Mouse (Mus musculus) forebrain, embryonic 15.5 days (tissue): Measurements from ENCODE around the gene Tspan9. TPM values are rescaled to one million over a fixed set of nuclear protein-coding genes. Genes with fewer than 3 reads are reported as not detected.

ENCODE experiments used
- ATAC-seq: fragments of 200-750 bp; cut with Nextera tagmentation; replicated peaks from 2 replicates; pipeline ENCODE4 v1.8.0; 2017; ENCODE audit warnings: mild to moderate bottlenecking, moderate TSS enrichment, moderate library complexity
- H3K27ac ChIP-seq: fragments of 300-500 bp; sonication (generic); replicated peaks from 2 replicates; pipeline ENCODE4 v1.5.1; 2015; ENCODE audit warnings: mild to moderate bottlenecking, inconsistent platforms
- H3K27me3 ChIP-seq: fragments of 300-500 bp; sonication (generic); 2 replicates; pipeline ENCODE4 v1.6.1; 2015; ENCODE audit warnings: inconsistent platforms
- H3K36me3 ChIP-seq: fragments of 300-500 bp; sonication (generic); 2 replicates; pipeline ENCODE4 v1.6.1; 2015; ENCODE audit warnings: mild to moderate bottlenecking, inconsistent platforms
- H3K4me1 ChIP-seq: fragments of 300-500 bp; sonication (generic); 2 replicates; pipeline ENCODE4 v1.6.1; 2015; ENCODE audit warnings: inconsistent platforms
- H3K4me2 ChIP-seq: fragments of 300-500 bp; sonication (generic); replicated peaks from 2 replicates; pipeline ENCODE4 v1.6.1; 2015; ENCODE audit warnings: mild to moderate bottlenecking, inconsistent platforms
- H3K4me3 ChIP-seq: fragments of 300-500 bp; sonication (generic); 2 replicates; pipeline ENCODE4 v1.5.1; 2015; ENCODE audit warnings: mild to moderate bottlenecking, inconsistent platforms
- H3K9ac ChIP-seq: fragments of 300-500 bp; sonication (generic); replicated peaks from 2 replicates; pipeline ENCODE4 v1.6.1; 2015; ENCODE audit warnings: mild to moderate bottlenecking, inconsistent platforms
- H3K9me3 ChIP-seq: fragments of 300-500 bp; sonication (generic); 2 replicates; pipeline ENCODE4 v1.6.1; 2016; ENCODE audit warnings: inconsistent platforms
- WGBS: fragments of 180-500 bp; shearing (Covaris S2); methylation state at CpG from one replicate; pipeline ENCODE4 v1.1.7; 2015; ENCODE audit warnings: mixed read lengths; 5-methylcytosine and 5-hydroxymethylcytosine counted together
- polyA plus RNA-seq: library from polyadenylated mRNA; unstranded; fragments of >200 nt; fragmentation: Nextera tagmentation; extraction: Ambion mirVana; gene quantifications from 2 replicates; pipeline ENCODE4 v1.2.1, GENCODE M21; 2015

The Tspan9 gene
- polyA plus RNA-seq, 1 experiment from 2014 or later = 45.9 TPM

GRCm38 (mm10) chr6:128029517-128030348 is 113.7 kb downstream of the Tspan9 start:
- Histone ChIP-seq H3K4me2 (0 out of 2 replicates have a peak overlapping the region, but pooled peaks have one; percentile 14), H3K4me3 (no peak overlapping the region), H3K9me3 (no peaks in the 10 kb centered on the region), H3K4me1 (peaks cover 38% of the 10 kb centered on the region), H3K27me3 (peaks cover 16% of the 10 kb centered on the region), H3K36me3 (no peaks in the 10 kb centered on the region), H3K27ac (0 out of 2 replicates have a peak overlapping the region, but pooled peaks have one; percentile 11), H3K9ac (no peak overlapping the region)
- 84% methylated on average over 9 of the region's 9 CpGs for WGBS
- ATAC-seq = no peak

GRCm38 (mm10) chr6:128028116-128028940 is 115.1 kb downstream of the Tspan9 start:
- WGBS = 11% methylated on average over 10 of the region's 10 CpGs
- Histone ChIP-seq H3K9ac (peak overlapping the region; percentile 10; the same call in 1 of the 2 replicates), H3K4me3 (no peak overlapping the region), H3K27ac (0 out of 2 replicates have a peak overlapping the region, but pooled peaks have one; percentile 19), H3K27me3 (peaks cover 7% of the 10 kb centered on the region), H3K36me3 (no peaks in the 10 kb centered on the region), H3K4me2 (no peak overlapping the region), H3K4me1 (peaks cover 25% of the 10 kb centered on the region), H3K9me3 (no peaks in the 10 kb centered on the region)
- no peak for ATAC-seq

- H3K4me3 ChIP-seq = no peak overlapping the region
- H3K27ac ChIP-seq = no peak overlapping the region
- peaks cover 7% of the 10 kb centered on the region for H3K27me3 ChIP-seq
- 85% methylated on average over 8 of the region's 8 CpGs for WGBS
- no peaks in the 10 kb centered on the region for H3K9me3 ChIP-seq
- H3K36me3 ChIP-seq = no peaks in the 10 kb centered on the region
- H3K9ac ChIP-seq = no peak overlapping the region
- no peak overlapping the region for H3K4me2 ChIP-seq
- peaks cover 27% of the 10 kb centered on the region for H3K4me1 ChIP-seq
- ATAC-seq = no peak
These were observed 117.4 kb downstream of the Tspan9 start for GRCm38 (mm10) chr6:128025997-128026396.

- Histone ChIP-seq H3K4me3 (no peak overlapping the region), H3K27ac (no peak overlapping the region), H3K4me2 (no peak overlapping the region), H3K36me3 (no peaks in the 10 kb centered on the region), H3K9me3 (no peaks in the 10 kb centered on the region), H3K27me3 (peaks cover 7% of the 10 kb centered on the region), H3K4me1 (peaks cover 27% of the 10 kb centered on the region), H3K9ac (no peak overlapping the region)
- no peak for ATAC-seq
- WGBS = 83% methylated on average over 13 of the region's 13 CpGs
These were observed 117.8 kb downstream of the Tspan9 start for GRCm38 (mm10) chr6:128025581-128025980.

GRCm38 (mm10) chr6:128022207-128022606 is 121.2 kb downstream of the Tspan9 start:
- ATAC-seq = no peak
- no peaks in the 10 kb centered on the region for H3K36me3 ChIP-seq
- peaks cover 11% of the 10 kb centered on the region for H3K27me3 ChIP-seq
- H3K4me2 ChIP-seq = no peak overlapping the region
- no peak overlapping the region for H3K4me3 ChIP-seq
- peak overlapping the region; percentile 56; the same call in 1 of the 2 replicates for H3K27ac ChIP-seq
- no peak overlapping the region for H3K9ac ChIP-seq
- 45% methylated on average over 6 of the region's 6 CpGs for WGBS
- H3K4me1 ChIP-seq = peaks cover 23% of the 10 kb centered on the region
- H3K9me3 ChIP-seq = no peaks in the 10 kb centered on the region

GRCm38 (mm10) chr6:128021931-128022202 is 121.5 kb downstream of the Tspan9 start:
- no peak overlapping the region for H3K4me2 ChIP-seq
- H3K27ac ChIP-seq = peak overlapping the region; percentile 56
- H3K4me1 ChIP-seq = peaks cover 23% of the 10 kb centered on the region
- peaks cover 11% of the 10 kb centered on the region for H3K27me3 ChIP-seq
- 0 out of 2 replicates have a peak, but pooled peaks have one; percentile 14 for ATAC-seq
- no peaks in the 10 kb centered on the region for H3K36me3 ChIP-seq
- WGBS = 66% methylated on average over 5 of the region's 5 CpGs
- no peak overlapping the region for H3K4me3 ChIP-seq
- no peak overlapping the region for H3K9ac ChIP-seq
- H3K9me3 ChIP-seq = no peaks in the 10 kb centered on the region

GRCm38 (mm10) chr6:128021106-128021930 is 122.1 kb downstream of the Tspan9 start:
- Histone ChIP-seq H3K36me3 (no peaks in the 10 kb centered on the region), H3K4me1 (peaks cover 23% of the 10 kb centered on the region), H3K4me3 (no peak overlapping the region), H3K9ac (no peak overlapping the region), H3K27ac (peak overlapping the region; percentile 71), H3K27me3 (peaks cover 11% of the 10 kb centered on the region), H3K9me3 (no peaks in the 10 kb centered on the region), H3K4me2 (no peak overlapping the region)
- ATAC-seq = peak; percentile 29; the same call in 1 of the 2 replicates
- WGBS = 25% methylated on average over 8 of the region's 10 CpGs

- H3K4me2 ChIP-seq = peak overlapping the region; percentile 7; the same call in 1 of the 2 replicates
- H3K4me3 ChIP-seq = no peak overlapping the region
- peak; percentile 83 for ATAC-seq
- WGBS = 7% methylated on average over 8 of the region's 8 CpGs
- H3K9me3 ChIP-seq = no peaks in the 10 kb centered on the region
- peak overlapping the region; percentile 71 for H3K27ac ChIP-seq
- peaks cover 23% of the 10 kb centered on the region for H3K4me1 ChIP-seq
- peaks cover 11% of the 10 kb centered on the region for H3K27me3 ChIP-seq
- no peak overlapping the region for H3K9ac ChIP-seq
- H3K36me3 ChIP-seq = no peaks in the 10 kb centered on the region
These were observed 122.8 kb downstream of the Tspan9 start for GRCm38 (mm10) chr6:128020521-128021057.

GRCm38 (mm10) chr6:128020053-128020452 is 123.3 kb downstream of the Tspan9 start:
- 21% methylated on average over 4 of the region's 4 CpGs for WGBS
- no peaks in the 10 kb centered on the region for H3K36me3 ChIP-seq
- no peak overlapping the region for H3K4me3 ChIP-seq
- H3K9me3 ChIP-seq = no peaks in the 10 kb centered on the region
- no peak overlapping the region for H3K9ac ChIP-seq
- peaks cover 23% of the 10 kb centered on the region for H3K4me1 ChIP-seq
- peak; percentile 59 for ATAC-seq
- H3K27me3 ChIP-seq = peaks cover 11% of the 10 kb centered on the region
- H3K27ac ChIP-seq = peak overlapping the region; percentile 71
- H3K4me2 ChIP-seq = 0 out of 2 replicates have a peak overlapping the region, but pooled peaks have one; percentile 7

GRCm38 (mm10) chr6:128019119-128019518 is 124.3 kb downstream of the Tspan9 start:
- no peak for ATAC-seq
- 91% methylated on average over 7 of the region's 7 CpGs for WGBS

GRCm38 (mm10) chr6:128015304-128015703 is 128.1 kb downstream of the Tspan9 start:
- no peak for ATAC-seq
- Histone ChIP-seq H3K27me3 (peaks cover 4% of the 10 kb centered on the region; the same call in 1 of the 2 replicates), H3K4me3 (no peak overlapping the region), H3K4me2 (no peak overlapping the region), H3K4me1 (peaks cover 12% of the 10 kb centered on the region), H3K9ac (no peak overlapping the region), H3K27ac (no peak overlapping the region), H3K9me3 (no peaks in the 10 kb centered on the region), H3K36me3 (no peaks in the 10 kb centered on the region)
- 76% methylated on average over 7 of the region's 7 CpGs for WGBS

More at GRCm38 (mm10) chr6:128019119-128019518, 124.3 kb downstream of the Tspan9 start:
- Histone ChIP-seq H3K36me3 (no peaks in the 10 kb centered on the region), H3K4me1 (peaks cover 23% of the 10 kb centered on the region), H3K4me3 (no peak overlapping the region), H3K4me2 (no peak overlapping the region), H3K9me3 (no peaks in the 10 kb centered on the region), H3K27ac (no peak overlapping the region), H3K27me3 (peaks cover 11% of the 10 kb centered on the region), H3K9ac (no peak overlapping the region)
